Mouse (Mus musculus) hindbrain, embryonic 12.5 days (tissue): ENCODE data around the gene Cpa2. TPM values are rescaled to one million over a fixed set of nuclear protein-coding genes. Genes with fewer than 3 reads are reported as not detected.

Experiments
- ATAC-seq: fragments of 200-750 bp; cut with Nextera tagmentation; 2 replicates; pipeline ENCODE4 v1.8.0; 2017; ENCODE audit warnings: moderate TSS enrichment; ENCODE audit not compliant: low FRiP score
- H3K27ac ChIP-seq: fragments of 300-500 bp; sonication (generic); 2 replicates; pipeline ENCODE4 v1.5.1; 2016; ENCODE audit warnings: mild to moderate bottlenecking
- H3K27me3 ChIP-seq: fragments of 300-500 bp; sonication (generic); 2 replicates; pipeline ENCODE4 v1.6.1; 2016; ENCODE audit warnings: mild to moderate bottlenecking
- H3K36me3 ChIP-seq: fragments of 300-500 bp; sonication (generic); 2 replicates; pipeline ENCODE4 v1.6.1; 2016; ENCODE audit warnings: mild to moderate bottlenecking
- H3K4me1 ChIP-seq: fragments of 300-500 bp; sonication (generic); 2 replicates; pipeline ENCODE4 v1.6.1; 2016
- H3K4me2 ChIP-seq: fragments of 300-500 bp; sonication (generic); replicated peaks from 2 replicates; pipeline ENCODE4 v1.6.1; 2016; ENCODE audit warnings: mild to moderate bottlenecking
- H3K4me3 ChIP-seq: fragments of 300-500 bp; sonication (generic); 2 replicates; pipeline ENCODE4 v1.5.1; 2016; ENCODE audit warnings: mild to moderate bottlenecking
- H3K9ac ChIP-seq: fragments of 300-500 bp; sonication (generic); 2 replicates; pipeline ENCODE4 v1.6.1; 2016; ENCODE audit warnings: mild to moderate bottlenecking, moderate library complexity
- H3K9me3 ChIP-seq: fragments of 300-500 bp; sonication (generic); replicated peaks from 2 replicates; pipeline ENCODE4 v1.6.1; 2016; ENCODE audit warnings: mild to moderate bottlenecking
- WGBS: fragments of 180-500 bp; shearing (Covaris S2); methylation state at CpG from one replicate; pipeline ENCODE4 v1.1.7; 2016; 5-methylcytosine and 5-hydroxymethylcytosine counted together
- polyA plus RNA-seq: library from polyadenylated mRNA; unstranded; fragments of >200 nt; fragmentation: Nextera tagmentation; extraction: Ambion mirVana; gene quantifications from 2 replicates; pipeline ENCODE4 v1.2.1, GENCODE M21; 2016

Gene Cpa2
- polyA plus RNA-seq, 1 experiment from 2014 or later, result 6.3 TPM

GRCm38 (mm10) chr6:30535340-30535739, 6.0 kb upstream of the Cpa2 start:
- ATAC-seq, result no peak
- 43% methylated on average over 3 of the region's 3 CpGs for WGBS
- Histone ChIP-seq H3K9ac (no peak overlapping the region), H3K4me1 (no peaks in the 10 kb centered on the region), H3K36me3 (no peaks in the 10 kb centered on the region), H3K27me3 (no peaks in the 10 kb centered on the region), H3K4me2 (no peak overlapping the region), H3K4me3 (no peak overlapping the region), H3K9me3 (no peaks in the 10 kb centered on the region), H3K27ac (no peak overlapping the region)

- no peaks in the 10 kb centered on the region for H3K36me3 ChIP-seq
- no peaks in the 10 kb centered on the region for H3K27me3 ChIP-seq
- H3K4me3 ChIP-seq, result no peak overlapping the region
- 0 out of 2 replicates have a peak, but pooled peaks cover 3% of the 10 kb centered on the region for H3K4me1 ChIP-seq
- ATAC-seq, result no peak
- WGBS, result 70% methylated on average over 10 of the region's 10 CpGs
- H3K9me3 ChIP-seq, result no peaks in the 10 kb centered on the region
- no peak overlapping the region for H3K4me2 ChIP-seq
- no peak overlapping the region for H3K27ac ChIP-seq
- no peak overlapping the region for H3K9ac ChIP-seq
These were observed 3.1 kb upstream of the Cpa2 start for GRCm38 (mm10) chr6:30538240-30538639.

- no peaks in the 10 kb centered on the region for H3K36me3 ChIP-seq
- H3K9me3 ChIP-seq, result no peaks in the 10 kb centered on the region
- H3K27me3 ChIP-seq, result no peaks in the 10 kb centered on the region
- no peak overlapping the region for H3K4me3 ChIP-seq
- H3K4me2 ChIP-seq, result no peak overlapping the region
- no peak overlapping the region for H3K9ac ChIP-seq
- H3K27ac ChIP-seq, result no peak overlapping the region
- 72% methylated on average over 5 of the region's 5 CpGs for WGBS
- H3K4me1 ChIP-seq, result 0 out of 2 replicates have a peak, but pooled peaks cover 3% of the 10 kb centered on the region
- ATAC-seq, result no peak
These were observed 2.6 kb upstream of the Cpa2 start for GRCm38 (mm10) chr6:30538800-30539199.

- H3K27ac ChIP-seq, result no peak overlapping the region
- H3K4me2 ChIP-seq, result no peak overlapping the region
- WGBS, result 72% methylated on average over 6 of the region's 6 CpGs
- no peaks in the 10 kb centered on the region for H3K9me3 ChIP-seq
- no peak for ATAC-seq
- H3K27me3 ChIP-seq, result no peaks in the 10 kb centered on the region
- H3K4me3 ChIP-seq, result no peak overlapping the region
- no peaks in the 10 kb centered on the region for H3K36me3 ChIP-seq
- no peak overlapping the region for H3K9ac ChIP-seq
- H3K4me1 ChIP-seq, result peaks cover 22% of the 10 kb centered on the region
These were observed 895 bp downstream of the Cpa2 start for GRCm38 (mm10) chr6:30542277-30542676.

- H3K36me3 ChIP-seq, result no peaks in the 10 kb centered on the region
- 65% methylated on average over 12 of the region's 12 CpGs for WGBS
- H3K9me3 ChIP-seq, result no peaks in the 10 kb centered on the region
- no peak overlapping the region for H3K9ac ChIP-seq
- peaks cover 29% of the 10 kb centered on the region for H3K4me1 ChIP-seq
- no peak overlapping the region for H3K4me2 ChIP-seq
- no peak for ATAC-seq
- no peak overlapping the region for H3K4me3 ChIP-seq
- H3K27ac ChIP-seq, result no peak overlapping the region
- H3K27me3 ChIP-seq, result no peaks in the 10 kb centered on the region
These were observed 1.7 kb downstream of the Cpa2 start for GRCm38 (mm10) chr6:30543077-30543476.

GRCm38 (mm10) chr6:30543851-30544250, 2.5 kb downstream of the Cpa2 start:
- no peaks in the 10 kb centered on the region for H3K27me3 ChIP-seq
- peaks cover 30% of the 10 kb centered on the region for H3K4me1 ChIP-seq
- H3K9me3 ChIP-seq, result no peaks in the 10 kb centered on the region
- no peak overlapping the region for H3K27ac ChIP-seq
- H3K36me3 ChIP-seq, result no peaks in the 10 kb centered on the region
- WGBS, result 43% methylated on average over 8 of the region's 8 CpGs
- H3K9ac ChIP-seq, result no peak overlapping the region
- H3K4me3 ChIP-seq, result no peak overlapping the region
- ATAC-seq, result no peak
- no peak overlapping the region for H3K4me2 ChIP-seq

GRCm38 (mm10) chr6:30545689-30546088, 4.3 kb downstream of the Cpa2 start:
- Histone ChIP-seq H3K4me2 (no peak overlapping the region), H3K9me3 (no peaks in the 10 kb centered on the region), H3K36me3 (no peaks in the 10 kb centered on the region), H3K9ac (no peak overlapping the region), H3K4me1 (peaks cover 39% of the 10 kb centered on the region), H3K27ac (peak overlapping the region; percentile 94; the same call in 1 of the 2 replicates), H3K4me3 (no peak overlapping the region), H3K27me3 (no peaks in the 10 kb centered on the region)
- WGBS, result 83% methylated on average over 7 of the region's 7 CpGs
- ATAC-seq, result no peak

GRCm38 (mm10) chr6:30546571-30547273, 5.3 kb downstream of the Cpa2 start:
- WGBS, result 8% methylated on average over 17 of the region's 17 CpGs
- ATAC-seq, result peak; percentile 63
- Histone ChIP-seq H3K4me2 (peak overlapping the region; percentile 41), H3K27me3 (no peaks in the 10 kb centered on the region), H3K36me3 (no peaks in the 10 kb centered on the region), H3K27ac (peak overlapping the region; percentile 94), H3K9ac (peak overlapping the region; percentile 50; the same call in 1 of the 2 replicates), H3K4me1 (peaks cover 40% of the 10 kb centered on the region), H3K9me3 (no peaks in the 10 kb centered on the region), H3K4me3 (peak overlapping the region; percentile 15; the same call in 1 of the 2 replicates)

- Histone ChIP-seq H3K4me2 (peak overlapping the region; percentile 41), H3K9ac (0 out of 2 replicates have a peak overlapping the region, but pooled peaks have one; percentile 50), H3K9me3 (no peaks in the 10 kb centered on the region), H3K27ac (peak overlapping the region; percentile 94), H3K4me1 (peaks cover 45% of the 10 kb centered on the region), H3K36me3 (no peaks in the 10 kb centered on the region), H3K4me3 (peak overlapping the region; percentile 15; the same call in 1 of the 2 replicates), H3K27me3 (no peaks in the 10 kb centered on the region)
- 0% methylated on average over 14 of the region's 17 CpGs for WGBS
- ATAC-seq, result no peak
These were observed 5.9 kb downstream of the Cpa2 start for GRCm38 (mm10) chr6:30547274-30547645.

GRCm38 (mm10) chr6:30547656-30548306, 6.4 kb downstream of the Cpa2 start:
- H3K27me3 ChIP-seq, result no peaks in the 10 kb centered on the region
- no peak overlapping the region for H3K4me3 ChIP-seq
- ATAC-seq, result no peak
- no peaks in the 10 kb centered on the region for H3K9me3 ChIP-seq
- peaks cover 50% of the 10 kb centered on the region for H3K4me1 ChIP-seq
- H3K27ac ChIP-seq, result peak overlapping the region; percentile 94
- H3K9ac ChIP-seq, result no peak overlapping the region
- WGBS, result 13% methylated on average over 9 of the region's 9 CpGs
- H3K4me2 ChIP-seq, result peak overlapping the region; percentile 41
- no peaks in the 10 kb centered on the region for H3K36me3 ChIP-seq

GRCm38 (mm10) chr6:30549231-30549761, 7.9 kb downstream of the Cpa2 start:
- Histone ChIP-seq H3K4me2 (peak overlapping the region; percentile 23; the same call in 1 of the 2 replicates), H3K4me1 (peaks cover 56% of the 10 kb centered on the region), H3K27ac (peak overlapping the region; percentile 94), H3K9me3 (no peaks in the 10 kb centered on the region), H3K9ac (0 out of 2 replicates have a peak overlapping the region, but pooled peaks have one; percentile 8), H3K36me3 (no peaks in the 10 kb centered on the region), H3K27me3 (no peaks in the 10 kb centered on the region), H3K4me3 (no peak overlapping the region)
- WGBS, result 10% methylated on average over 15 of the region's 15 CpGs
- no peak for ATAC-seq

GRCm38 (mm10) chr6:30550496-30551192, 9.3 kb downstream of the Cpa2 start:
- Histone ChIP-seq H3K9me3 (no peaks in the 10 kb centered on the region), H3K27ac (peak overlapping the region; percentile 80), H3K36me3 (no peaks in the 10 kb centered on the region), H3K4me1 (peaks cover 48% of the 10 kb centered on the region), H3K9ac (no peak overlapping the region), H3K27me3 (no peaks in the 10 kb centered on the region), H3K4me3 (no peak overlapping the region), H3K4me2 (no peak overlapping the region)
- peak; percentile 24 for ATAC-seq
- 48% methylated on average over 7 of the region's 7 CpGs for WGBS
